Mouse (Mus musculus): ENCODE data around the gene Gm14137. TPM values are rescaled to one million over a fixed set of nuclear protein-coding genes. Genes with fewer than 3 reads are reported as not detected.

Gm14137 gene
- polyA plus RNA-seq, 1 experiment = not detected

GRCm38 (mm10) chr2:119202914-119203453 is 28.7 kb downstream of the Gm14137 start:
- WGBS = 44% methylated on average over 5 of the region's 5 CpGs
- H3K4me3 ChIP-seq (ENCODE audit: insufficient read depth, low read depth, low read length) = no peak overlapping the region
- TF ChIP-seq CTCF (IDR thresholded peaks at IDR 0.05; ENCODE audit: insufficient read depth, low read depth, low read length) (no peak), POLR2A (IDR thresholded peaks at IDR 0.05; ENCODE audit: insufficient read depth, low read depth, low read length) (no peak)
- no peak overlapping the region for H3K27ac ChIP-seq (ENCODE audit: insufficient read depth, low read depth, low read length)
- peaks cover 2% of the 10 kb centered on the region for H3K4me1 ChIP-seq (ENCODE audit: control insufficient read depth, insufficient read depth, low read length)

- WGBS = 68% methylated on average over 4 of the region's 4 CpGs
- no peak overlapping the region for H3K4me3 ChIP-seq (ENCODE audit: insufficient read depth, low read depth, low read length)
- no peak for TF ChIP-seq POLR2A (IDR thresholded peaks at IDR 0.05; ENCODE audit: insufficient read depth, low read depth, low read length)
- no peak for TF ChIP-seq CTCF (IDR thresholded peaks at IDR 0.05; ENCODE audit: insufficient read depth, low read depth, low read length)
- no peaks in the 10 kb centered on the region; the same call in 1 of the 2 replicates for H3K4me1 ChIP-seq (ENCODE audit: control insufficient read depth, insufficient read depth, low read length)
- no peak overlapping the region for H3K27ac ChIP-seq (ENCODE audit: insufficient read depth, low read depth, low read length)
These were observed 29.7 kb downstream of the Gm14137 start for GRCm38 (mm10) chr2:119203871-119204460.

DNA sequence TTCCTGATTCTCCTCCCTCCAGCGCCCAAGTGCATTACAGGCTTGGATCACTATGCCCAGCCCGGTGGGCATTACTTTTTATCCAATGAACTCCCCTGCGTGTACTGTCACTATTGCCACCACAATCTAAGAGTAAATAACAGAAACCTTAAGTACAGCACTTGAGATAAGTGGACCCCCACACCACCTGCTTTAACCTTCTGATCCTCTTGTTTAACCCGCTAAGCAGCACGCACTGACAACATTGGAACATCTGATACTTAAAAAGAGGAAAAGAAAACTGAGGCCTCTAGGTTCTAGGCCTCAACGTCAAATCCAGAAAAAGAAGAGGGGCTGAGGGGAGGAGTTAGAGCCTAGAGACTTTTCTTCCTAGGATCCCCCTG is 33.6 kb downstream of the Gm14137 start:
- WGBS = 12% methylated on average over 6 of the region's 6 CpGs
- H3K4me1 ChIP-seq (ENCODE audit: control insufficient read depth, insufficient read depth, low read length) = peaks cover 2% of the 10 kb centered on the region; the same call in 1 of the 2 replicates
- peak overlapping the region; percentile 63 for H3K4me3 ChIP-seq (ENCODE audit: insufficient read depth, low read depth, low read length)
- no peak for TF ChIP-seq POLR2A (IDR thresholded peaks at IDR 0.05; ENCODE audit: insufficient read depth, low read depth, low read length)
- no peak for TF ChIP-seq CTCF (IDR thresholded peaks at IDR 0.05; ENCODE audit: insufficient read depth, low read depth, low read length)
- peak overlapping the region; percentile 6; the same call in 1 of the 2 replicates for H3K27ac ChIP-seq (ENCODE audit: insufficient read depth, low read depth, low read length)

- WGBS = under 1% methylated on average over 51 of the region's 51 CpGs
- peak within 1 kb of the TSS; percentile 90 for H3K4me3 ChIP-seq (ENCODE audit: insufficient read depth, low read depth, low read length)
- TF ChIP-seq CTCF (IDR thresholded peaks at IDR 0.05; ENCODE audit: insufficient read depth, low read depth, low read length) = no peak
- peak; percentile 40 for TF ChIP-seq POLR2A (IDR thresholded peaks at IDR 0.05; ENCODE audit: insufficient read depth, low read depth, low read length)
- peaks cover 2% of the 10 kb centered on the region; the same call in 1 of the 2 replicates for H3K4me1 ChIP-seq (ENCODE audit: control insufficient read depth, insufficient read depth, low read length)
- H3K27ac ChIP-seq (ENCODE audit: insufficient read depth, low read depth, low read length) = peak within 1 kb of the TSS; percentile 6; the same call in 1 of the 2 replicates
These were observed 34.3 kb downstream of the Gm14137 start, which contains the start of the genes Zfyve19 and Dnajc17 for GRCm38 (mm10) chr2:119208344-119209175. TSS of gene Zfyve19 (plus strand) at chr2:119208617. TSS of gene Dnajc17 (minus strand) at chr2:119208795.

GRCm38 (mm10) chr2:119209176-119209507 is 34.8 kb downstream of the Gm14137 start:
- Histone ChIP-seq H3K4me3 (ENCODE audit: insufficient read depth, low read depth, low read length) (peak overlapping the region; percentile 90), H3K4me1 (ENCODE audit: control insufficient read depth, insufficient read depth, low read length) (peaks cover 2% of the 10 kb centered on the region; the same call in 1 of the 2 replicates), H3K27ac (ENCODE audit: insufficient read depth, low read depth, low read length) (no peak overlapping the region; the same call in 1 of the 2 replicates)
- under 1% methylated on average over 13 of the region's 13 CpGs for WGBS
- TF ChIP-seq POLR2A (IDR thresholded peaks at IDR 0.05; ENCODE audit: insufficient read depth, low read depth, low read length) (no peak), CTCF (IDR thresholded peaks at IDR 0.05; ENCODE audit: insufficient read depth, low read depth, low read length) (no peak)

Other genes starting within 250 kb of the Gm14137 start
- not detected in 2 replicates for gene Chst14, start 248.0 kb upstream of the Gm14137 start, polyA plus RNA-seq (2012; ENCODE audit: insufficient read depth, insufficient read length, low replicate concordance, missing spikeins)
- gene Ccdc32, start 145.1 kb upstream of the Gm14137 start, polyA plus RNA-seq (2012; ENCODE audit: insufficient read depth, insufficient read length, low replicate concordance, missing spikeins) = not detected in 2 replicates
- not detected in 2 replicates for gene Rpusd2, start 139.7 kb upstream of the Gm14137 start, polyA plus RNA-seq (2012; ENCODE audit: insufficient read depth, insufficient read length, low replicate concordance, missing spikeins)
- not detected in 2 replicates for gene Knl1, start 127.4 kb upstream of the Gm14137 start, polyA plus RNA-seq (2012; ENCODE audit: insufficient read depth, insufficient read length, low replicate concordance, missing spikeins)
- not detected in 2 replicates for gene Rad51, start 61.7 kb upstream of the Gm14137 start, polyA plus RNA-seq (2012; ENCODE audit: insufficient read depth, insufficient read length, low replicate concordance, missing spikeins)
- not detected in 2 replicates for gene Rmdn3, start 17.5 kb upstream of the Gm14137 start, polyA plus RNA-seq (2012; ENCODE audit: insufficient read depth, insufficient read length, low replicate concordance, missing spikeins)
- gene Gchfr, start 6.7 kb upstream of the Gm14137 start, polyA plus RNA-seq (2012; ENCODE audit: insufficient read depth, insufficient read length, low replicate concordance, missing spikeins) = not detected in 2 replicates
- gene Zfyve19, start 34.1 kb downstream of the Gm14137 start, polyA plus RNA-seq (2012; ENCODE audit: insufficient read depth, insufficient read length, low replicate concordance, missing spikeins) = not detected in 2 replicates
- gene Dnajc17, start 34.3 kb downstream of the Gm14137 start, polyA plus RNA-seq (2012; ENCODE audit: insufficient read depth, insufficient read length, low replicate concordance, missing spikeins) = not detected in 2 replicates
- not detected in 2 replicates for gene Ppp1r14d, start 55.4 kb downstream of the Gm14137 start, polyA plus RNA-seq (2012; ENCODE audit: insufficient read depth, insufficient read length, low replicate concordance, missing spikeins)
- gene Spint1, start 62.9 kb downstream of the Gm14137 start, polyA plus RNA-seq (2012; ENCODE audit: insufficient read depth, insufficient read length, low replicate concordance, missing spikeins) = not detected in 2 replicates
- not detected in 2 replicates for gene Rhov, start 96.8 kb downstream of the Gm14137 start, polyA plus RNA-seq (2012; ENCODE audit: insufficient read depth, insufficient read length, low replicate concordance, missing spikeins)
- gene Vps18, start 114.2 kb downstream of the Gm14137 start, polyA plus RNA-seq (2012; ENCODE audit: insufficient read depth, insufficient read length, low replicate concordance, missing spikeins) = not detected in 2 replicates
- not detected in 2 replicates for gene Dll4, start 151.3 kb downstream of the Gm14137 start, polyA plus RNA-seq (2012; ENCODE audit: insufficient read depth, insufficient read length, low replicate concordance, missing spikeins)
- gene Chac1, start 176.7 kb downstream of the Gm14137 start, polyA plus RNA-seq (2012; ENCODE audit: insufficient read depth, insufficient read length, low replicate concordance, missing spikeins) = not detected in 2 replicates

Data from olfactory bulb, adult 2 months (tissue).